Mouse (Mus musculus) ZHBTc4 (cell line): ENCODE measurements around the gene Metap2.

Source experiments
- DNase-seq: peaks from one replicate; pipeline ENCODE4 v3.0.0-alpha.2; 2011; ENCODE audit warnings: low read depth, low spot score

Metap2 gene

GRCm38 (mm10) chr10:93911326-93911725, 14.4 kb upstream of the Metap2 start:
- DNase-seq = no peak

- no peak for DNase-seq
Observed at GRCm38 (mm10) chr10:93909811-93910446, 13.0 kb upstream of the Metap2 start.

- no peak for DNase-seq
Observed at GRCm38 (mm10) chr10:93909015-93909414, 12.1 kb upstream of the Metap2 start.

- DNase-seq = no peak
Observed at GRCm38 (mm10) chr10:93908540-93908939, 11.6 kb upstream of the Metap2 start.

- DNase-seq = no peak
Observed at GRCm38 (mm10) chr10:93907376-93907775, 10.5 kb upstream of the Metap2 start.

GRCm38 (mm10) chr10:93899907-93900306, 3.0 kb upstream of the Metap2 start:
- no peak for DNase-seq

DNA sequence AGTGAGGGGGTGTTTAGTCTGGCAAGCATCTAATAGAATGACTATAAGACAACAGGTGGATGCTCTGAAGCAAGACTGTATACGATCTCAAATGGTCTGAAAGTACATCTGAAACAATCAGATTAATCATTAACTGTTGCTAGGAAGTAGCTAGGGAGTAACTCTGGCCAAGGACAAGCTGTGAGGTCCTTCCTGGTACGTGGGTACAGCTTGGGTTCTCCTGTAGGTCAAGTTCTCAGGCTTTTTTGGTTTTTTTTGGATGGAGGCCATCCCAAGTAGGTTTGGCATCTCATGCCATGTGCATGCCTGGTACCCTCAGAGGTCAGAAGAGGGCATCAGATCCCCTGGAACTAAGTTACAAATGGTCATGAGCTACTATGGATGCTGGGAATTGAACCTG, 2.4 kb upstream of the Metap2 start:
- DNase-seq = no peak

- no peak for DNase-seq
Observed at GRCm38 (mm10) chr10:93892551-93892950, 4.3 kb downstream of the Metap2 start.

DNA sequence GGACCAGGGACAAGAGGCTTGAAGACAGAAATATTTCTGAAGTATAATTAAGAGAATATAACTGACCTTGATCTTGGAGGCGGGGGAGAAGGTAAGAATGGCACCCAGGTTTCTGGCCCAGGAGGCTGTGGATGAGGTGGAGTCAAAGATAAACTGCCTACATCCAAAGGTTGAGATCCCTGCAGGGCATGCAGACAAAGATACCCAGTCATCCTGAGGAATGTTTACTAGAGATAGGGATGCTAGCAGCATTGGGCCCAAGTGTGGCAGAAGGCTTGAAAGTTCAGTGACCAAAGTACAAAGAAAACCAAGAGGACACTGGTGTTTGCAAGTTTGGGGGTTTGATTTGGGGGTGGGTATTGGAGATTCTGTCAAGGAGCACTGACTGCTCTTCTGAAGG, 5.9 kb downstream of the Metap2 start:
- no peak for DNase-seq

GRCm38 (mm10) chr10:93890565-93890964, 6.3 kb downstream of the Metap2 start:
- no peak for DNase-seq

DNA sequence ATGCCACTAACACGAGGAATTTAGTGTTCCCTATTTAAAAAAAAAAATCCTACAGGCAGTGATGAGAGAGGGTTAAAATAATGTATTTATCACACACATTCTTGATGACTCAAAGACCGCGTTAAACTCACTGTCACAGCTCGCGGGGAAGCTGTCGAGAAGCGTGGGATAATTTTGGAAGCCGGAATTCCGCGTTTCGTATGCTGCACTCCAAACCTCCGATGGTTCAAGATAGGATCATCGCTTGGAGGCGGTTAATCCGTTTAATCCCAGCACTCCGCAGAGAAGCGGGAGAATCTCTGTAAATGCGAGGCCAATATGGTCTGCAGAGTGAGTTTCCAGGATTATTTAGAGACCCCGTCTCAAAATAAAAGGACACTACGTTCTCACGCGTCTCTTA, 6.9 kb downstream of the Metap2 start:
- no peak for DNase-seq

DNA sequence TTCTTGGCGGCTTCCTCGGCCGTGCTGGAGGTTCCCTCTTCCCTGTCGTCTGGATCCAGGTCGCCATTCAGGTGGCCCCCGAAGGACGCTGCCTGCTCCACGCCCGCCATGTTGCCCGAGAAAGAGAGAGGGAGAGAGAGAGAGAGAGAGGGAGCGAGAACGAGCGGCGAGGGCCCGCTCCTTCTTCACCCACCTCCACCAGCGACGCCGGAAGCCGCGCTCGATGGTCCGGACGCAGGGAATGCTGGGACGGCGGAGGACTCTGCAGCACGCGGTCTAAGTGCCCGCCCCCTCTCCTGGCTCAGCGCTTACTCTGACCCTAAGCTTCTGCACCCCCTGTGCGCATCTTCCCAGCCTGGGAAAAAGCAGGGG, 7.3 kb downstream of the Metap2 start:
- peak; percentile 89 for DNase-seq

GRCm38 (mm10) chr10:93888935-93889578, 7.8 kb downstream of the Metap2 start:
- peak; percentile 49 for DNase-seq

DNA sequence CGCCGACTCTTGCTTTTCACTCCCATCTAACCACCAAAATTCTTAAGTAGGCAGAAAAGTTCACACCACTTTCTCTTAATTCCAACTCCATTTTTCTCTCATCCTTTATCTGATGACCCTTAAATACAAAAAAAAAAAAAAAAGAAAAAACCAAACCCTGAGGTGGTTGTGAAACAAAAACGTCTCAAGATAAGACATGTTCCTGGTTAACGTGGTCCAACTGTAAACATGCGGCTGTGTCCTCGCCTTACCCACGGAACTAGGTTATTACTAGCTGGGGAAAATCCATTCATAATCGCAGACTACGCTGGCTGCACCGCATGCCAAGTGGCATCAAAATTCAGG, 8.3 kb downstream of the Metap2 start:
- no peak for DNase-seq

DNA sequence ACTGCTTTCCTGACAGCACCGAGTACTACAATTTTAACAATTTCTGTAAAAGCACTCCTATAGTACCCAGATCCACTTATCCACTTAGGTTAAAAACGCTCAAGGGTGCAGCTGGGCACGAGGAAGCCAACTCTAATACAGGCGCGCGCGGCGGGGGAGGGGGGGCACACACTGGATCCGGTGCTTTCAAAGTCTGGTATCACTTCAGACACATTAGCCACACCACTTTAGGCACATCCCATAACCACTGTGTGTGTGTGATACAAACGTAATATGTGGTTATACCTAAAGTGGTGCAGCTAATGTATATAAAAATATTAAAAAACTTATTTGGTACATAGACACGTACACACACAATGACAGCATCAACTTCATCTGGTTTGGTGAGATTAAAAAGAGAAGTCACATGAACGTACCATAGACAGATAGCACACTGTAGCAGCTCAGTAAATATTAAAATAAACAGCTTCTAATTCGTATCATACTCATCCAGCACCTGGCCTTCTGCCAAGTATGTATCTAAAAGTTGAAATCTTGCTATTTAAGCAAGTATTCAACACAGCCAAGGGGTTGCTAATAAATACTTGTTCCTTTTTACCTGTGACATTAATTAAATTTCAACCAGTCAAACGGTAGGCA, 10.9 kb downstream of the Metap2 start:
- no peak for DNase-seq

GRCm38 (mm10) chr10:93882738-93883364, 14.0 kb downstream of the Metap2 start:
- DNase-seq = no peak

- DNase-seq = no peak
Observed at GRCm38 (mm10) chr10:93881918-93882317, 15.0 kb downstream of the Metap2 start.

GRCm38 (mm10) chr10:93878732-93879131, 18.2 kb downstream of the Metap2 start:
- DNase-seq = no peak

GRCm38 (mm10) chr10:93876772-93877171, 20.1 kb downstream of the Metap2 start:
- no peak for DNase-seq

- DNase-seq = no peak
Observed at GRCm38 (mm10) chr10:93868886-93869285, 28.0 kb downstream of the Metap2 start.

- DNase-seq = no peak
Observed at GRCm38 (mm10) chr10:93868401-93868800, 28.5 kb downstream of the Metap2 start.

DNA sequence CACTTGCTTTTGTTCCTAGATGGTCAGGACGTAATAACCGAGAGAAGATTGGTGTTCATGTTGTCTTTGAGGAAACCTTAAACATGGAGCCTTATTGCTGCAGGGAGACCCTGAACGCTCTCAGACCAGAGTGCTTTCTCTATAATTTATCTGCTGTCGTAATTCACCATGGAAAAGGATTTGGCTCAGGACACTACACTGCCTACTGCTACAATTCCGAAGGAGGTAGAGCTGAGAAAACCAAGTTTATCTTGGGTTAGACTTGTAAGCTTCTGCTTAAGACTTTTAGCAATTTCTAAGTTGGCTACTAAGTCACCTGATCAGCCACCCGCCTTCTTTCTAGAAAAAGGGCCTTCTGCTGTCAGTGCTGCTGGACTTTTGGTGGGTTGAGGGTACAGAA, 40.8 kb downstream of the Metap2 start:
- no peak for DNase-seq

GRCm38 (mm10) chr10:93855126-93855525, 41.8 kb downstream of the Metap2 start:
- DNase-seq = no peak
